Mouse (Mus musculus): ENCODE results near the gene Syngap1. TPM values are rescaled to one million over a fixed set of nuclear protein-coding genes. Genes with fewer than 3 reads are reported as not detected.

Syngap1 gene
- total and polyA plus RNA-seq, 3 experiments, result 2.7 to 24.6 TPM; not detected in 1

- Histone ChIP-seq H3K9ac (ENCODE audit: control insufficient read depth, low read depth, low read length, poor library complexity, severe bottlenecking) (no peak overlapping the region), H3K27me3 (ENCODE audit: control insufficient read depth in 1 of 2, insufficient read depth in 2 of 2, low read length in 2 of 2) (no peaks in the 10 kb centered on the region), H3K27ac (ENCODE audit: control insufficient read depth, low read depth, low read length) (no peak overlapping the region), H3K36me3 (ENCODE audit: control insufficient read depth in 1 of 2, insufficient read depth in 2 of 2, low read length in 2 of 2) (peaks cover 2 to 12% of the 10 kb centered on the region in 2 experiments; a peak in 3 of 4 replicates), H3K4me3 (ENCODE audit: control insufficient read depth in 1 of 2, insufficient read depth in 1 of 2, low read depth in 2 of 2, low read length in 2 of 2) (no peak overlapping the region), H3K4me1 (ENCODE audit: control insufficient read depth in 1 of 2, insufficient read depth in 2 of 2, low read length in 2 of 2) (peaks cover 4 to 15% of the 10 kb centered on the region in 2 experiments), H3K9me3 (replicated peaks; ENCODE audit: insufficient read depth, low read length) (no peaks in the 10 kb centered on the region), H3K79me2 (ENCODE audit: control insufficient read depth, insufficient read depth, low read length, poor library complexity) (peaks cover 5% of the 10 kb centered on the region; the same call in 1 of the 2 replicates)
- no peak for DNase-seq (ENCODE audit: low read depth, low spot score)
- TF ChIP-seq ZKSCAN1 (IDR thresholded peaks at IDR 0.05; ENCODE audit: low read depth, low read length) (no peak), NRF1 (IDR thresholded peaks at IDR 0.05; ENCODE audit: insufficient read depth, low read depth, low read length, poor library complexity, severe bottlenecking) (no peak), MAFK (IDR thresholded peaks at IDR 0.05; ENCODE audit: borderline replicate concordance, low read depth, low read length) (no peak), TCF12 (IDR thresholded peaks at IDR 0.05; ENCODE audit: low read depth, low read length) (no peak), JUND (IDR thresholded peaks at IDR 0.05; ENCODE audit: low read depth, low read length) (no peak), USF2 (IDR thresholded peaks at IDR 0.05; ENCODE audit: borderline replicate concordance in 1 of 2, insufficient read depth in 1 of 2, low read depth in 1 of 2, low read length in 2 of 2) (no peak), GATA1 (IDR thresholded peaks at IDR 0.05; ENCODE audit: low read depth, low read length) (no peak), BHLHE40 (IDR thresholded peaks at IDR 0.05; ENCODE audit: borderline replicate concordance, low read depth, low read length) (no peak), MAZ (IDR thresholded peaks at IDR 0.05; ENCODE audit: low read depth, low read length) (no peak), RAD21 (IDR thresholded peaks at IDR 0.05; ENCODE audit: low read depth, low read length) (no peak), MXI1 (IDR thresholded peaks at IDR 0.05; ENCODE audit: low read depth, low read length) (no peak), CTCF (IDR thresholded peaks at IDR 0.05 in 2 of 3, conservative IDR thresholded peaks at IDR 0.05 in 1 of 3; ENCODE audit: control insufficient read depth in 1 of 3, insufficient read depth in 1 of 3, low read depth in 2 of 3, low read length in 3 of 3, poor library complexity in 1 of 3, severe bottlenecking in 1 of 3) (no peak)
These were observed 80.7 kb downstream of the Syngap1 start for GRCm38 (mm10) chr17:27021736-27022135.

Other genes starting within 250 kb of the Syngap1 start
- gene Crebrf, start 225.6 kb upstream of the Syngap1 start, total RNA-seq (2012; rRNA removed), result 2.9 and 3.8 TPM in 2 replicates
- gene Crebrf, start 225.6 kb upstream of the Syngap1 start, polyA plus RNA-seq (2012; ENCODE audit: insufficient read depth in 1 of 2, insufficient read length in 2 of 2, low read depth in 1 of 2, low replicate concordance in 2 of 2, missing spikeins in 1 of 2), result 1 to 10 TPM in 1 of 2 experiments, not detected in 1; 1.3 TPM
- gene Bnip1, start 160.2 kb upstream of the Syngap1 start, total RNA-seq (2012; rRNA removed), result 34.8 and 44.1 TPM in 2 replicates
- gene Bnip1, start 160.2 kb upstream of the Syngap1 start, polyA plus RNA-seq (2012; ENCODE audit: insufficient read depth in 1 of 2, insufficient read length in 2 of 2, low read depth in 1 of 2, low replicate concordance in 2 of 2, missing spikeins in 1 of 2), result 10 to 100 TPM in 1 of 2 experiments, not detected in 1; 44.2 TPM
- gene Nkx2-5, start 96.2 kb upstream of the Syngap1 start, total RNA-seq (2012; rRNA removed), result not detected in 2 replicates
- gene Nkx2-5, start 96.2 kb upstream of the Syngap1 start, polyA plus RNA-seq (2012; ENCODE audit: insufficient read depth in 1 of 2, insufficient read length in 2 of 2, low read depth in 1 of 2, low replicate concordance in 2 of 2, missing spikeins in 1 of 2), result not detected
- gene Kifc5b, start 24.2 kb upstream of the Syngap1 start, total RNA-seq (2012; rRNA removed), result 10.6 and 10.8 TPM in 2 replicates
- 100 to 1,000 TPM in 1 of 2 experiments, 10 to 100 TPM in 1; 45.4 to 111 TPM for gene Kifc5b, start 24.2 kb upstream of the Syngap1 start, polyA plus RNA-seq (2012; ENCODE audit: insufficient read depth in 1 of 2, insufficient read length in 2 of 2, low read depth in 1 of 2, low replicate concordance in 2 of 2, missing spikeins in 1 of 2)
- 2.9 and 3.0 TPM in 2 replicates for gene Phf1, start 8.2 kb upstream of the Syngap1 start, total RNA-seq (2012; rRNA removed)
- 1 to 10 TPM in 1 of 2 experiments, not detected in 1; 9.5 TPM for gene Phf1, start 8.2 kb upstream of the Syngap1 start, polyA plus RNA-seq (2012; ENCODE audit: insufficient read depth in 1 of 2, insufficient read length in 2 of 2, low read depth in 1 of 2, low replicate concordance in 2 of 2, missing spikeins in 1 of 2)
- 54.2 and 66.8 TPM in 2 replicates for gene Cuta, start 1.7 kb upstream of the Syngap1 start, total RNA-seq (2012; rRNA removed)
- 100 to 1,000 TPM in 1 of 2 experiments, not detected in 1; 220 TPM for gene Cuta, start 1.7 kb upstream of the Syngap1 start, polyA plus RNA-seq (2012; ENCODE audit: insufficient read depth in 1 of 2, insufficient read length in 2 of 2, low read depth in 1 of 2, low replicate concordance in 2 of 2, missing spikeins in 1 of 2)
- gene Zbtb9, start 31.9 kb downstream of the Syngap1 start, total RNA-seq (2012; rRNA removed), result 10.9 and 13.4 TPM in 2 replicates
- gene Zbtb9, start 31.9 kb downstream of the Syngap1 start, polyA plus RNA-seq (2012; ENCODE audit: insufficient read depth in 1 of 2, insufficient read length in 2 of 2, low read depth in 1 of 2, low replicate concordance in 2 of 2, missing spikeins in 1 of 2), result 10 to 100 TPM in 1 of 2 experiments, not detected in 1; 10.7 TPM
- gene Bak1, start 87.8 kb downstream of the Syngap1 start, total RNA-seq (2012; rRNA removed), result 66.8 and 75.4 TPM in 2 replicates
- gene Bak1, start 87.8 kb downstream of the Syngap1 start, polyA plus RNA-seq (2012; ENCODE audit: insufficient read depth in 1 of 2, insufficient read length in 2 of 2, low read depth in 1 of 2, low replicate concordance in 2 of 2, missing spikeins in 1 of 2), result 100 to 1,000 TPM in 1 of 2 experiments, not detected in 1; 150 TPM
- gene Itpr3, start 116.1 kb downstream of the Syngap1 start, total RNA-seq (2012; rRNA removed), result 7.3 and 9.7 TPM in 2 replicates
- 10 to 100 TPM in 1 of 2 experiments, not detected in 1; 11.4 TPM for gene Itpr3, start 116.1 kb downstream of the Syngap1 start, polyA plus RNA-seq (2012; ENCODE audit: insufficient read depth in 1 of 2, insufficient read length in 2 of 2, low read depth in 1 of 2, low replicate concordance in 2 of 2, missing spikeins in 1 of 2)
- gene Uqcc2, start 192.7 kb downstream of the Syngap1 start, total RNA-seq (2012; rRNA removed), result 270 and 329 TPM in 2 replicates
- gene Uqcc2, start 192.7 kb downstream of the Syngap1 start, polyA plus RNA-seq (2012; ENCODE audit: insufficient read depth in 1 of 2, insufficient read length in 2 of 2, low read depth in 1 of 2, low replicate concordance in 2 of 2, missing spikeins in 1 of 2), result 100 to 1,000 TPM in 1 of 2 experiments, not detected in 1; 176 TPM
- not detected in 2 replicates for gene Ip6k3, start 226.5 kb downstream of the Syngap1 start, total RNA-seq (2012; rRNA removed)
- not detected for gene Ip6k3, start 226.5 kb downstream of the Syngap1 start, polyA plus RNA-seq (2012; ENCODE audit: insufficient read depth in 1 of 2, insufficient read length in 2 of 2, low read depth in 1 of 2, low replicate concordance in 2 of 2, missing spikeins in 1 of 2)

Measured in MEL (cell line).